Mouse (Mus musculus) cortical plate, adult 2 months (tissue): Measurements from ENCODE around the gene Mgat5b.
"Not testable (repeated sequence)": the region's sequence is repeated elsewhere in the genome, so short reads cannot be mapped to it uniquely, and the experiment has no call there.

Experiments
- CTCF ChIP-seq: fragments of 200-500 bp; IDR thresholded peaks from 2 replicates; pipeline ENCODE4 v1.5.1; 2011; ENCODE audit warnings: mild to moderate bottlenecking, control low read depth, low read length; ENCODE audit not compliant: insufficient read depth; ENCODE audit errors: extremely low read depth
- POLR2A ChIP-seq: fragments of 200-500 bp; IDR thresholded peaks from 2 replicates; pipeline ENCODE4 v1.6.1; 2011; ENCODE audit warnings: mild to moderate bottlenecking, low read length, control low read depth; ENCODE audit not compliant: insufficient read depth; ENCODE audit errors: extremely low read depth

DNA sequence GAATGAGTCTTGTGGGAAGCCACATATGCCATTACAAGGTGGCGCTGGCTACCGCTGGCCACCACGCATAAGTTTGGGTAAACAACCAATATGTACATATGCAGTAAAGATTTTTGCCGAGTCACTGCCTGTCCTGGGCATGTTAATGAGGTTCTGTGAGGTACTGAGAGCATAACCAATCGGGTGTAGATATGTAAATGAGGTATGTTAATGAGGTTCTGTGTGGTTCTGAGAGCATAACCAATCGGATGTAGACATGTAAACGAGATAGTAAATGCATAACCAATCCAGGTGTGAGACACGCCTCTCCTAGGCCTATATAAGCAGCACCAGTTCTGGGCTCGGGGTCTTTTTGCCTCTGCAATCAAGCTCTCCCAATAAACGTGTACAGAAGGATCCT lies 16.1 kb upstream of the Mgat5b start:
- TF ChIP-seq CTCF, POLR2A: not testable (repeated sequence)
